Mouse (Mus musculus) hindbrain, embryonic 11.5 days (tissue): ENCODE results near the gene Fxyd2. TPM values are rescaled to one million over a fixed set of nuclear protein-coding genes. Genes with fewer than 3 reads are reported as not detected.

Experiments used
- ATAC-seq: fragments of 200-750 bp; cut with Nextera tagmentation; 2 replicates; pipeline ENCODE4 v1.8.0; 2017; ENCODE audit warnings: mild to moderate bottlenecking, moderate TSS enrichment, moderate library complexity; ENCODE audit not compliant: low FRiP score
- DNase-seq: peaks from one replicate; pipeline ENCODE4 v3.0.0-alpha.2; 2015; ENCODE audit warnings: low spot score
- H3K27ac ChIP-seq: fragments of 300-500 bp; sonication (generic); 2 replicates; pipeline ENCODE4 v1.5.1; 2014; ENCODE audit warnings: mild to moderate bottlenecking, low read depth, low read length
- H3K27me3 ChIP-seq: fragments of 300-500 bp; sonication (generic); 2 replicates; pipeline ENCODE4 v1.6.1; 2014; ENCODE audit warnings: mild to moderate bottlenecking, low read length, moderate library complexity, mixed read lengths; ENCODE audit not compliant: control insufficient read depth, insufficient read depth
- H3K36me3 ChIP-seq: fragments of 300-500 bp; sonication (generic); 2 replicates; pipeline ENCODE4 v1.6.1; 2014; ENCODE audit warnings: mild to moderate bottlenecking, low read length, moderate library complexity, mixed read lengths; ENCODE audit not compliant: control insufficient read depth, insufficient read depth
- H3K4me1 ChIP-seq: fragments of 300-500 bp; sonication (generic); replicated peaks from 2 replicates; pipeline ENCODE4 v1.6.1; 2014; ENCODE audit warnings: low read length, mixed read lengths; ENCODE audit not compliant: control insufficient read depth, insufficient read depth
- H3K4me2 ChIP-seq: fragments of 300-500 bp; sonication (generic); replicated peaks from 2 replicates; pipeline ENCODE4 v1.6.1; 2014; ENCODE audit warnings: mild to moderate bottlenecking, low read depth, low read length
- H3K4me3 ChIP-seq: fragments of 300-500 bp; sonication (generic); 2 replicates; pipeline ENCODE4 v1.5.1; 2014; ENCODE audit warnings: low read depth, low read length
- H3K9ac ChIP-seq: fragments of 300-500 bp; sonication (generic); 2 replicates; pipeline ENCODE4 v1.6.1; 2014; ENCODE audit warnings: low read depth, low read length
- H3K9me3 ChIP-seq: fragments of 300-500 bp; sonication (generic); 2 replicates; pipeline ENCODE4 v1.6.1; 2016; ENCODE audit warnings: low read length; ENCODE audit not compliant: control insufficient read depth
- WGBS: fragments of 180-500 bp; shearing (Covaris S2); extraction: QIAGEN DNeasy Blood & Tissue Kit; methylation state at CpG from one replicate; pipeline ENCODE4 v1.1.7; 2014; 5-methylcytosine and 5-hydroxymethylcytosine counted together
- polyA plus RNA-seq: library from polyadenylated mRNA; unstranded; fragments of >200 nt; fragmentation: Nextera tagmentation; extraction: Ambion mirVana; gene quantifications from 2 replicates; pipeline ENCODE4 v1.2.1, GENCODE M21; 2014

The Fxyd2 gene
- polyA plus RNA-seq, 1 experiment from 2014 or later, result 1.5 TPM

DNA sequence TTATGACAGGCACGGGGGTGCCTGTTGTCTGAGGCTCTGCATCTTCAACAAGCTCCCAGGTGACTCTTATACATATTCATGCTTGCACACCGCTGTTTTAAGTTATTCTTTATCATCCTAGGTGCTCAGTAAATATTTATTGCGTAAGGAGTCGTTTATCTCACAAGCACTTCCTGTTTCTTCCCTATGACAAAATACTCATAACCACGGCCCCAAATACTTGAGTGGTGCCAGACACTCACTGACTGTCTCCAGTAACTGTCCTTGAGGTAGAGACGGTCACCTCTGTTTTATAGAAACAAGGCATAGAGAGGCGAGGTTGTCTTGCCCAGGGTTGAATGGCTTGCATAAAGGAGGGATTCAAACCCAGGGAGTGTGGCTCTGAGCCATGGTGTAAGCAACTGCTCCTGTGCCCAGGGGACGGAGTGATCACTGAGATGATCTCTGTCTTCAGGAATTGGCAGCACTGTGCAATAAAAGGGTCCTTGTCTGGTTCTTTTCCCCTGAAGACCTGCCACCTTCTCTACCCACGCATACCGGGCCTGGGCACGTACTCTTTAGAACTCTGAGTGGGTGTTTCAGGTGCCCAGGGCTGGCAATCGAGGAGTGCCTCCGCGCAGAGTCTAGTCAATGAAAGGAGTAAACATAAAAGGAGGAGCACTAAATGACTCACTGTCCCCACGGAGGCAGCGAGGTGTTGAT, 40.8 kb downstream of the Fxyd2 start:
- no peak for ATAC-seq
- WGBS, result 85% methylated on average over 16 of the region's 16 CpGs

DNA sequence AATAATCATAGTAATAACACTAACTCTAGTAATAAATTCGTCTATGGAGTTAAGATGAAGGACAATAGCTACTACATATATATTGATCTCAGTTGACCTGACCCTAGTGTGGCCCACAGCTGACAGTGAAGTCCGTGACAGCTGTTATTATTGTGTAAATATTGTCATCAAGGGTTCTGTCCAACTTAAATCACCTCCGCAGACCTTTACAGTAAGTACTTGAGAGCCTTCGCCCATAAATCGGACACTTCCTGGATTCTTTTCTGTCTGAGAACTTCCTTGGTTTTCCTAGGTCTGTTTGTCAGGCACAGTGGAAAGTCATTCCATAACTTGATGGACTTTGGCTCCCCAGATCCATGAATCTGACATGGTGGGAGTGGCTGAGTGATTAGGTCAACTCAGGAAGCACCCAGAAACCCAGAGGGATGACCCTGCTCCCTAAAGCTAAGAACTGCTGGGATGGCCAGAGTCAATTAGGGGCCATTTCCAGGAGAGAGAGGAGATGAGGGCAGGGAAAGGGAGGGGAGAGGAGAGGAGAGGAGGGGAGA, 44.9 kb downstream of the Fxyd2 start:
- no peak overlapping the region for H3K27ac ChIP-seq
- ATAC-seq (no peak), DNase-seq (no peak)
- no peaks in the 10 kb centered on the region for H3K4me1 ChIP-seq
- H3K9me3 ChIP-seq, result no peaks in the 10 kb centered on the region
- no peak overlapping the region for H3K9ac ChIP-seq
- no peak overlapping the region for H3K4me2 ChIP-seq
- no peak overlapping the region for H3K4me3 ChIP-seq
- no peaks in the 10 kb centered on the region for H3K27me3 ChIP-seq
- no peaks in the 10 kb centered on the region for H3K36me3 ChIP-seq
- 82% methylated on average over 5 of the region's 5 CpGs for WGBS

More for the DNA sequence above, 40.8 kb downstream of the Fxyd2 start:
- H3K4me3 ChIP-seq, result no peak overlapping the region
- no peak for DNase-seq
- no peaks in the 10 kb centered on the region for H3K9me3 ChIP-seq
- H3K27me3 ChIP-seq, result no peaks in the 10 kb centered on the region
- H3K9ac ChIP-seq, result no peak overlapping the region
- no peak overlapping the region for H3K4me2 ChIP-seq
- H3K36me3 ChIP-seq, result no peaks in the 10 kb centered on the region
- H3K27ac ChIP-seq, result no peak overlapping the region
- H3K4me1 ChIP-seq, result 0 out of 2 replicates have a peak, but pooled peaks cover 2% of the 10 kb centered on the region

DNA sequence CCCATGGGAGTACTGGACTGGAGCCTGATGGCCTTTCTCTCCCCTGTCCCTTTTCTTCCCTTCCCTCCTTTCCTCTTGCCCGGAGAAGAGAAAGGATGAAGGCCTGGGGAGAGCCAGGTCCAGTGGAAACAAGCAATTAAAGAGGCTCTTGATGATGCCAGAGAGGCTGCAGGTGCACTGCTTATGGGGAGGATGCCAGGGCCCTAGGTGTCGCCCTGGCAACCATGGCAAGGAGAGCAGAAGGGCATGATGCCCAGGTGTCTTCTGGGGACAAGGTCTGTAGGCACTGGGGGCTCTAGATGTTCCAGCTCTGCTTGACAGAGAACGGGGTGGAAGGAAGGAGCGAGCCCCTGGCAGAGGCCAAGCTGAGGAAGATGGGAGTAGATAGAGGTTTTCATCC, 50.2 kb downstream of the Fxyd2 start:
- Histone ChIP-seq H3K9ac (no peak overlapping the region), H3K4me1 (no peaks in the 10 kb centered on the region), H3K36me3 (no peaks in the 10 kb centered on the region), H3K27ac (no peak overlapping the region), H3K9me3 (no peaks in the 10 kb centered on the region), H3K27me3 (no peaks in the 10 kb centered on the region), H3K4me2 (no peak overlapping the region), H3K4me3 (no peak overlapping the region)
- WGBS, result 85% methylated on average over 4 of the region's 4 CpGs
- ATAC-seq (no peak), DNase-seq (no peak)

GRCm38 (mm10) chr9:45451346-45451745, 51.9 kb downstream of the Fxyd2 start:
- WGBS, result 93% methylated on average over 4 of the region's 4 CpGs
- H3K9me3 ChIP-seq, result no peaks in the 10 kb centered on the region
- H3K4me1 ChIP-seq, result no peaks in the 10 kb centered on the region
- no peak overlapping the region for H3K4me2 ChIP-seq
- no peak overlapping the region for H3K9ac ChIP-seq
- H3K4me3 ChIP-seq, result no peak overlapping the region
- ATAC-seq, result no peak
- no peak for DNase-seq
- no peaks in the 10 kb centered on the region for H3K27me3 ChIP-seq
- H3K36me3 ChIP-seq, result no peaks in the 10 kb centered on the region
- H3K27ac ChIP-seq, result no peak overlapping the region

- Histone ChIP-seq H3K36me3 (no peaks in the 10 kb centered on the region), H3K27me3 (no peaks in the 10 kb centered on the region), H3K4me2 (no peak overlapping the region), H3K9ac (no peak overlapping the region), H3K9me3 (no peaks in the 10 kb centered on the region), H3K27ac (no peak overlapping the region), H3K4me3 (no peak overlapping the region), H3K4me1 (no peaks in the 10 kb centered on the region)
- WGBS, result 94% methylated on average over 10 of the region's 10 CpGs
- no peak for ATAC-seq
- no peak for DNase-seq
These were observed 54.6 kb downstream of the Fxyd2 start for GRCm38 (mm10) chr9:45454032-45454431.

GRCm38 (mm10) chr9:45454889-45455610, 55.6 kb downstream of the Fxyd2 start:
- no peaks in the 10 kb centered on the region for H3K27me3 ChIP-seq
- no peak overlapping the region for H3K4me3 ChIP-seq
- H3K9me3 ChIP-seq, result no peaks in the 10 kb centered on the region
- no peaks in the 10 kb centered on the region for H3K4me1 ChIP-seq
- no peak for ATAC-seq
- no peak overlapping the region for H3K9ac ChIP-seq
- H3K36me3 ChIP-seq, result no peaks in the 10 kb centered on the region
- H3K4me2 ChIP-seq, result no peak overlapping the region
- no peak overlapping the region for H3K27ac ChIP-seq
- no peak for DNase-seq
- WGBS, result 80% methylated on average over 8 of the region's 8 CpGs

- no peak overlapping the region for H3K4me3 ChIP-seq
- no peak overlapping the region for H3K27ac ChIP-seq
- H3K4me2 ChIP-seq, result no peak overlapping the region
- no peaks in the 10 kb centered on the region for H3K36me3 ChIP-seq
- DNase-seq (no peak), ATAC-seq (no peak)
- no peaks in the 10 kb centered on the region for H3K4me1 ChIP-seq
- WGBS, result 48% methylated on average over 7 of the region's 7 CpGs
- no peaks in the 10 kb centered on the region for H3K9me3 ChIP-seq
- no peak overlapping the region for H3K9ac ChIP-seq
- H3K27me3 ChIP-seq, result no peaks in the 10 kb centered on the region
These were observed 57.7 kb downstream of the Fxyd2 start for GRCm38 (mm10) chr9:45457200-45457599.

- no peak overlapping the region for H3K4me3 ChIP-seq
- no peaks in the 10 kb centered on the region for H3K9me3 ChIP-seq
- H3K4me1 ChIP-seq, result no peaks in the 10 kb centered on the region
- ATAC-seq (no peak), DNase-seq (no peak)
- WGBS, result 70% methylated on average over 14 of the region's 14 CpGs
- H3K9ac ChIP-seq, result no peak overlapping the region
- H3K27me3 ChIP-seq, result no peaks in the 10 kb centered on the region
- no peak overlapping the region for H3K27ac ChIP-seq
- H3K4me2 ChIP-seq, result no peak overlapping the region
- no peaks in the 10 kb centered on the region for H3K36me3 ChIP-seq
These were observed 58.9 kb downstream of the Fxyd2 start for GRCm38 (mm10) chr9:45458363-45458762.
